Mouse (Mus musculus): ENCODE results near the gene Ift122. TPM values are rescaled to one million over a fixed set of nuclear protein-coding genes. Genes with fewer than 3 reads are reported as not detected.

Gene Ift122
- total and polyA plus RNA-seq, 3 experiments = 3.3 to 8.0 TPM; not detected in 1

DNA sequence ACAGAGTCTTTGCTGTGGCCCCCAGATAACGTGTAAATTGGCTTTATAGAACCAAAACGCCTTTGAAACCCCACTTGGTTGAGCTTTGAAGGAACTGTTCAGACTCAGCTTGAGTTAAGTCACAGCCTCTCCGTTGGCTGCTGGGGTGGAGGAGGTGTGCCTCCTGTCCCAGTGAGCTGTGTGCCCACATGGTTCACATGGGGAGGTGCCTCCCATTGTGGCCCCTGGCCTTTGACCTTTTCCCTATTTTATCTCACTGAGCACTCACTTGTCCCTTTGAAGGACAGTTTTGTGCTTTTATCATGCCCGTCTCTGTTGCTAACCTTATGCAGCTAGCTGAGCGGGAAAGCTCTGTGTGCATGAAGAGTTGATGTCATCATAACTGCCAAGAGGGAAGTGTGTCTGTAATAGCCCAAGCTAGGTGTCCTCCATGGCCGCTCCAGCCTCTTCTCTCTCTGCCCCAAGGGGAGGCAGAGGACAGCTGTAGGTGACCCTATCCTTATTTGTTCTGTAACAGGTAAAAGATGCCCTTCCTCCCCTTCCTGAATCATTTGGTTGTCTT lies 55.2 kb downstream of the Ift122 start (continued):
- TF ChIP-seq ZNF384 (IDR thresholded peaks at IDR 0.05; ENCODE audit: low read depth, low read length) (no peak), ZMIZ1 (IDR thresholded peaks at IDR 0.05; ENCODE audit: low read depth, low read length) (no peak)

DNA sequence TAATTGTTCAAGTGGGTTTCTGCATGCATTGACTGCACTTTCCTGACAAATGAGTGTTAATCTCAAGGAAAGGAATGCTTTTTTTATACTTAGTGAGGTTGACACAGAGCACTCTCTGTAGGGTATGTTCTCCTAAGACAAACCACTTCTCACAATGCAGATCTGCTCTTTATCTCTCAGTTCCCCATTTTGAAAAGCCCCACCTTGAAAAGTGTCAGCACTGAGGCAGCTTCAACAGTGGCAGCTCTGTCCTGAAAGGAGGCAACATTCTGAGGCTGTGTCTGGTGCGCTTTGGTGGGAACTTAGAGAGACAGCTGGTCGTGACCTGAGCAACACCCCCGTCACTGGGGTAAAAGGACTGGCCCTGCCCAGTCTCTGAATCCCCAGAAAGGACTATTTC lies 55.8 kb downstream of the Ift122 start:
- Histone ChIP-seq H3K4me3 (ENCODE audit: control insufficient read depth in 1 of 2, insufficient read depth in 1 of 2, low read depth in 2 of 2, low read length in 2 of 2) (peak overlapping the region; percentile 11 to 13; a peak in 3 of 4 replicates), H3K27me3 (ENCODE audit: control insufficient read depth in 1 of 2, insufficient read depth in 2 of 2, low read length in 2 of 2) (no peaks in the 10 kb centered on the region), H3K9me3 (replicated peaks; ENCODE audit: insufficient read depth, low read length) (no peaks in the 10 kb centered on the region), H3K27ac (ENCODE audit: control insufficient read depth, low read depth, low read length) (peak overlapping the region; percentile 89), H3K79me2 (ENCODE audit: control insufficient read depth, insufficient read depth, low read length, poor library complexity) (no peaks in the 10 kb centered on the region), H3K4me1 (ENCODE audit: control insufficient read depth in 1 of 2, insufficient read depth in 2 of 2, low read length in 2 of 2) (peaks cover 12 to 37% of the 10 kb centered on the region in 2 experiments), H3K36me3 (ENCODE audit: control insufficient read depth in 1 of 2, insufficient read depth in 2 of 2, low read length in 2 of 2) (peaks cover 0 to 19% of the 10 kb centered on the region in 2 experiments; a peak in 2 of 4 replicates), H3K9ac (ENCODE audit: control insufficient read depth, low read depth, low read length, poor library complexity, severe bottlenecking) (peak overlapping the region; percentile 45)
- peak; percentile 92 for DNase-seq (ENCODE audit: low read depth, low spot score)
- TF ChIP-seq HCFC1 (IDR thresholded peaks at IDR 0.05; ENCODE audit: low read depth, low read length) = no peak
- no peak for TF ChIP-seq KAT2A (conservative IDR thresholded peaks at IDR 0.05; ENCODE audit: low read depth, low read length)
- no peak for TF ChIP-seq MAZ (IDR thresholded peaks at IDR 0.05; ENCODE audit: low read depth, low read length)
- no peak for TF ChIP-seq UBTF (IDR thresholded peaks at IDR 0.05; ENCODE audit: borderline replicate concordance, insufficient read depth, low read depth, low read length)
- TF ChIP-seq MAFK (IDR thresholded peaks at IDR 0.05; ENCODE audit: borderline replicate concordance, low read depth, low read length) = no peak
- TF ChIP-seq ZKSCAN1 (IDR thresholded peaks at IDR 0.05; ENCODE audit: low read depth, low read length) = no peak
- TF ChIP-seq TAL1 (IDR thresholded peaks at IDR 0.05; ENCODE audit: low read length) = peak; percentile 20; the same call in 1 of the 2 replicates
- TF ChIP-seq MYB (IDR thresholded peaks at IDR 0.05; ENCODE audit: low read depth, low read length) = 0 out of 2 replicates have a peak, but pooled peaks have one; percentile 9
- TF ChIP-seq EP300 (IDR thresholded peaks at IDR 0.05; ENCODE audit: low read depth in 1 of 2, low read length in 2 of 2) = peak; percentile 67 to 85; a peak in 3 of 4 replicates
- no peak for TF ChIP-seq USF1 (IDR thresholded peaks at IDR 0.05; ENCODE audit: low read depth, low read length)
- no peak; the same call in 1 of the 2 replicates for TF ChIP-seq MAX (IDR thresholded peaks at IDR 0.05; ENCODE audit: low read length)
- no peak for TF ChIP-seq ZC3H11A (IDR thresholded peaks at IDR 0.05; ENCODE audit: low read depth, low read length)
- 0 out of 2 replicates have a peak, but pooled peaks have one; percentile 11 for TF ChIP-seq ELF1 (IDR thresholded peaks at IDR 0.05; ENCODE audit: low read depth, low read length)
- 0 out of 2 replicates have a peak, but pooled peaks have one; percentile 53 for TF ChIP-seq TCF12 (IDR thresholded peaks at IDR 0.05; ENCODE audit: low read depth, low read length)
- TF ChIP-seq SIN3A (IDR thresholded peaks at IDR 0.05; ENCODE audit: low read length) = peak; percentile 60; the same call in 1 of the 2 replicates
- TF ChIP-seq POLR2AphosphoS2 (IDR thresholded peaks at IDR 0.05; ENCODE audit: low read length) = no peak
- TF ChIP-seq MEF2A (IDR thresholded peaks at IDR 0.05; ENCODE audit: extremely low read depth, insufficient replicate concordance, low read depth, low read length, poor library complexity, severe bottlenecking) = no peak
- TF ChIP-seq ZNF384 (IDR thresholded peaks at IDR 0.05; ENCODE audit: low read depth, low read length) = peak; percentile 74
- no peak for TF ChIP-seq RAD21 (IDR thresholded peaks at IDR 0.05; ENCODE audit: low read depth, low read length)
- TF ChIP-seq JUND (IDR thresholded peaks at IDR 0.05; ENCODE audit: low read depth, low read length) = 0 out of 2 replicates have a peak, but pooled peaks have one; percentile 41
- no peak for TF ChIP-seq GABPA (IDR thresholded peaks at IDR 0.05; ENCODE audit: low read depth, low read length)
- TF ChIP-seq MYC (IDR thresholded peaks at IDR 0.05; ENCODE audit: low read depth, low read length) = peak; percentile 33; the same call in 1 of the 2 replicates
- TF ChIP-seq POLR2AphosphoS5 (IDR thresholded peaks at IDR 0.05; ENCODE audit: borderline replicate concordance, low read depth, low read length) = no peak
- TF ChIP-seq E2F4 (IDR thresholded peaks at IDR 0.05; ENCODE audit: borderline replicate concordance, low read depth, low read length) = no peak
- TF ChIP-seq TBP (IDR thresholded peaks at IDR 0.05; ENCODE audit: low read depth, low read length) = peak; percentile 85
- TF ChIP-seq ZMIZ1 (IDR thresholded peaks at IDR 0.05; ENCODE audit: low read depth, low read length) = no peak
- peak; percentile 73 for TF ChIP-seq RCOR1 (IDR thresholded peaks at IDR 0.05; ENCODE audit: low read depth, low read length)
- no peak for TF ChIP-seq CTCF (IDR thresholded peaks at IDR 0.05 in 2 of 3, conservative IDR thresholded peaks at IDR 0.05 in 1 of 3; ENCODE audit: control insufficient read depth in 1 of 3, insufficient read depth in 1 of 3, low read depth in 2 of 3, low read length in 3 of 3, poor library complexity in 1 of 3, severe bottlenecking in 1 of 3)
- TF ChIP-seq CHD2 (IDR thresholded peaks at IDR 0.05; ENCODE audit: low read length) = no peak
- TF ChIP-seq POLR2A (IDR thresholded peaks at IDR 0.05; ENCODE audit: control insufficient read depth in 1 of 2, insufficient read depth in 1 of 2, low read depth in 1 of 2, low read length in 2 of 2, poor library complexity in 1 of 2) = no peak; a peak in 1 of 4 replicates
- TF ChIP-seq MXI1 (IDR thresholded peaks at IDR 0.05; ENCODE audit: low read depth, low read length) = no peak
- TF ChIP-seq CHD1 (IDR thresholded peaks at IDR 0.05; ENCODE audit: low read depth, low read length) = no peak
- no peak for TF ChIP-seq USF2 (IDR thresholded peaks at IDR 0.05; ENCODE audit: borderline replicate concordance in 1 of 2, insufficient read depth in 1 of 2, low read depth in 1 of 2, low read length in 2 of 2)
- TF ChIP-seq SMC3 (IDR thresholded peaks at IDR 0.05; ENCODE audit: low read depth, low read length) = no peak
